17 mouse cellular contexts compared by ENCODE assay signal in genomic region chr4:128942346-128942745, GRCm38 (mm10). TPM values are rescaled to one million over a fixed set of nuclear protein-coding genes. Genes with fewer than 3 reads are reported as not detected.
DNase-seq lines count a peak whose midpoint lies in the region; ATAC-seq and TF ChIP-seq lines count a peak whose summit lies in the region.
"Had no signal": no experiment of that assay in that cellular context is flagged by ENCODE, and none has a peak within 500 bp of the region (broad histone marks: within the 10 kb centered on the region; RNA-seq: fewer than 3 reads in every experiment).

No protein-coding gene starts in this region.

- H3K27ac ChIP-seq in forebrain, postnatal 0 days (ENCODE audit: low read depth, low read length): no peak overlapping the region
- no peak overlapping the region for H3K27ac ChIP-seq in forebrain, embryonic 15.5 days (replicated peaks)
- no peak overlapping the region for H3K27ac ChIP-seq in liver, adult 2 months (replicated peaks; ENCODE audit: insufficient read depth, low read depth, low read length)
- H3K27ac ChIP-seq in liver, embryonic 11.5 days (ENCODE audit: low read depth, low read length): no peak overlapping the region
- H3K27ac ChIP-seq: forebrain, embryonic 13.5 days; heart, embryonic 13.5 days; hindbrain, embryonic 10.5 days; liver, embryonic 13.5 days had no signal

- no peaks in the 10 kb centered on the region for H3K79me2 ChIP-seq in liver, adult 2 months (ENCODE audit: control insufficient read depth, insufficient read depth, low read length)

- no peaks in the 10 kb centered on the region for H3K27me3 ChIP-seq in forebrain, postnatal 0 days (ENCODE audit: insufficient read depth, low read length)
- no peaks in the 10 kb centered on the region for H3K27me3 ChIP-seq in forebrain, embryonic 15.5 days
- no peaks in the 10 kb centered on the region for H3K27me3 ChIP-seq in liver, adult 2 months (ENCODE audit: control insufficient read depth, insufficient read depth, low read length)
- H3K27me3 ChIP-seq in liver, embryonic 11.5 days (replicated peaks; ENCODE audit: control insufficient read depth, insufficient read depth, low read length): no peaks in the 10 kb centered on the region
- H3K27me3 ChIP-seq: forebrain, embryonic 13.5 days; heart, embryonic 13.5 days; liver, embryonic 13.5 days had no signal

- ATAC-seq in forebrain, postnatal 0 days: no peak
- ATAC-seq in forebrain, embryonic 15.5 days (replicated peaks): no peak
- no peak for ATAC-seq in liver, embryonic 11.5 days (replicated peaks; ENCODE audit: low FRiP score)
- ATAC-seq: forebrain, embryonic 13.5 days had no signal

- DNase-seq in forebrain, postnatal 0 days: no peak
- DNase-seq in liver, adult 2 months (ENCODE audit: extremely low read depth, low read depth, low spot score): no peak
- DNase-seq in liver, embryonic 11.5 days (ENCODE audit: low spot score): no peak
- peak; percentile 28 for DNase-seq in 416B (ENCODE audit: low read depth)
- DNase-seq in R1 (ENCODE audit: low read depth, low spot score): peak; percentile 65
- no peak for DNase-seq in adrenal gland, adult 18-20 months (ENCODE audit: low spot score in 2 of 2)
- DNase-seq in adrenal gland, postnatal 10 days: no peak
- DNase-seq: adrenal gland, postnatal 14 days; cerebellum, postnatal 36 days; gastrocnemius, postnatal 25 days; kidney, adult 9 months; liver, embryonic 13.5 days; thymus, adult 2 months had no signal

- TF ChIP-seq CTCF in forebrain, postnatal 0 days (IDR thresholded peaks at IDR 0.05; ENCODE audit: low read depth): peak; percentile 50
- peak; percentile 30; the same call in 1 of the 2 replicates for TF ChIP-seq CTCF in liver, adult 2 months (IDR thresholded peaks at IDR 0.05; ENCODE audit: low read depth, low read length)

- no peaks in the 10 kb centered on the region for H3K9me3 ChIP-seq in forebrain, postnatal 0 days (ENCODE audit: low read length)
- H3K9me3 ChIP-seq in forebrain, embryonic 15.5 days: no peaks in the 10 kb centered on the region
- no peaks in the 10 kb centered on the region; the same call in 1 of the 2 replicates for H3K9me3 ChIP-seq in liver, embryonic 11.5 days (ENCODE audit: control insufficient read depth, low read length)
- H3K9me3 ChIP-seq: forebrain, embryonic 13.5 days; hindbrain, embryonic 10.5 days; liver, embryonic 13.5 days had no signal

- H3K36me3 ChIP-seq in forebrain, postnatal 0 days (ENCODE audit: insufficient read depth): no peaks in the 10 kb centered on the region
- H3K36me3 ChIP-seq in forebrain, embryonic 15.5 days: no peaks in the 10 kb centered on the region
- H3K36me3 ChIP-seq in liver, adult 2 months (ENCODE audit: control insufficient read depth, insufficient read depth, low read length): no peaks in the 10 kb centered on the region
- H3K36me3 ChIP-seq in liver, embryonic 11.5 days (ENCODE audit: control insufficient read depth, insufficient read depth, low read length): no peaks in the 10 kb centered on the region
- H3K36me3 ChIP-seq: heart, embryonic 13.5 days; hindbrain, embryonic 10.5 days; liver, embryonic 13.5 days had no signal

- no peak overlapping the region for H3K4me3 ChIP-seq in forebrain, postnatal 0 days (ENCODE audit: low read depth, low read length)
- H3K4me3 ChIP-seq in forebrain, embryonic 15.5 days: no peak overlapping the region
- no peak overlapping the region for H3K4me3 ChIP-seq in liver, adult 2 months (ENCODE audit: insufficient read depth, low read depth, low read length)
- H3K4me3 ChIP-seq in liver, embryonic 11.5 days (ENCODE audit: low read depth, low read length): no peak overlapping the region
- H3K4me3 ChIP-seq: forebrain, embryonic 13.5 days; heart, embryonic 13.5 days; hindbrain, embryonic 10.5 days; liver, embryonic 13.5 days had no signal

- 54% methylated on average over 3 of the region's 3 CpGs for WGBS in forebrain, postnatal 0 days
- 66% methylated on average over 3 of the region's 3 CpGs for WGBS in forebrain, embryonic 15.5 days
- 53% methylated on average over 3 of the region's 3 CpGs for WGBS in liver, adult 2 months
- WGBS in liver, embryonic 11.5 days: 54% methylated on average over 3 of the region's 3 CpGs

- no peak overlapping the region for H3K9ac ChIP-seq in forebrain, postnatal 0 days
- H3K9ac ChIP-seq in forebrain, embryonic 15.5 days (replicated peaks): no peak overlapping the region
- no peak overlapping the region for H3K9ac ChIP-seq in liver, adult 2 months (ENCODE audit: low read depth, low read length)
- H3K9ac ChIP-seq in liver, embryonic 11.5 days (ENCODE audit: low read depth, low read length): no peak overlapping the region
- H3K9ac ChIP-seq: forebrain, embryonic 13.5 days; heart, embryonic 13.5 days; liver, embryonic 13.5 days had no signal

- no peak overlapping the region for H3K4me2 ChIP-seq in forebrain, postnatal 0 days (ENCODE audit: low read depth)
- H3K4me2 ChIP-seq in forebrain, embryonic 15.5 days (replicated peaks): no peak overlapping the region
- H3K4me2 ChIP-seq in liver, embryonic 11.5 days: no peak overlapping the region
- H3K4me2 ChIP-seq: forebrain, embryonic 13.5 days; heart, embryonic 13.5 days; liver, embryonic 13.5 days had no signal

- H3K4me1 ChIP-seq in forebrain, postnatal 0 days (ENCODE audit: insufficient read depth): no peaks in the 10 kb centered on the region
- H3K4me1 ChIP-seq in forebrain, embryonic 15.5 days: peaks cover 2% of the 10 kb centered on the region; the same call in 1 of the 2 replicates
- peaks cover 6% of the 10 kb centered on the region; the same call in 1 of the 2 replicates for H3K4me1 ChIP-seq in liver, adult 2 months (ENCODE audit: control insufficient read depth, insufficient read depth, low read length)
- no peaks in the 10 kb centered on the region; the same call in 1 of the 2 replicates for H3K4me1 ChIP-seq in liver, embryonic 11.5 days (replicated peaks; ENCODE audit: control insufficient read depth, insufficient read depth, low read length)

- no peak for TF ChIP-seq POLR2A in liver, adult 2 months (IDR thresholded peaks at IDR 0.05; ENCODE audit: extremely low read depth, insufficient read depth, low read length)

RNA-seq across cellular contexts. Expression of gene Azin2, which starts 19.9 kb away (rescaled TPM):
- 19.2 and 23.4 TPM in 2 replicates for total RNA-seq in forebrain, postnatal 0 days (2014; rRNA removed)
- polyA plus RNA-seq in forebrain, postnatal 0 days (2015; fragmentation: Nextera tagmentation; extraction: Ambion mirVana): 16.4 and 18.0 TPM in 2 replicates
- 12.3 and 13.7 TPM in 2 replicates for polyA plus RNA-seq in forebrain, embryonic 15.5 days (2015; fragmentation: Nextera tagmentation; extraction: Ambion mirVana)
- total RNA-seq in liver, adult 2 months (2014; rRNA removed): 5.4 and 5.7 TPM in 2 replicates
- polyA plus RNA-seq in liver, adult 2 months (2012; rRNA removed): 0.81 and 1.7 TPM in 2 replicates
- 4.6 and 5.8 TPM in 2 replicates for polyA plus RNA-seq in liver, embryonic 11.5 days (2014; fragmentation: Nextera tagmentation; extraction: Ambion mirVana)
- total RNA-seq in adrenal gland, adult 18-20 months (2021): 10 to 100 TPM; 62.3 to 69.7 TPM
- total RNA-seq in adrenal gland, postnatal 10 days (2021): 10 to 100 TPM; 32.5 to 32.9 TPM

RNA-seq across cellular contexts. Expression of gene Ak2, which starts 49.4 kb away (rescaled TPM):
- total RNA-seq in forebrain, postnatal 0 days (2014; rRNA removed): 30.8 and 33.0 TPM in 2 replicates
- 58.5 and 64.2 TPM in 2 replicates for polyA plus RNA-seq in forebrain, postnatal 0 days (2015; fragmentation: Nextera tagmentation; extraction: Ambion mirVana)
- 106 and 116 TPM in 2 replicates for polyA plus RNA-seq in forebrain, embryonic 15.5 days (2015; fragmentation: Nextera tagmentation; extraction: Ambion mirVana)
- 194 and 232 TPM in 2 replicates for total RNA-seq in liver, adult 2 months (2014; rRNA removed)
- polyA plus RNA-seq in liver, adult 2 months (2012; rRNA removed): 140 and 156 TPM in 2 replicates
- polyA plus RNA-seq in liver, embryonic 11.5 days (2014; fragmentation: Nextera tagmentation; extraction: Ambion mirVana): 235 and 256 TPM in 2 replicates
- total RNA-seq in adrenal gland, adult 18-20 months (2021): 100 to 1,000 TPM; 111 to 164 TPM
- total RNA-seq in adrenal gland, postnatal 10 days (2021): 100 to 1,000 TPM; 244 to 274 TPM

RNA-seq across cellular contexts. Expression of gene Trim62, which starts 59.0 kb away (rescaled TPM):
- 10.9 and 15.7 TPM in 2 replicates for total RNA-seq in forebrain, postnatal 0 days (2014; rRNA removed)
- polyA plus RNA-seq in forebrain, postnatal 0 days (2015; fragmentation: Nextera tagmentation; extraction: Ambion mirVana): 15.5 and 20.4 TPM in 2 replicates
- 9.5 and 10.5 TPM in 2 replicates for polyA plus RNA-seq in forebrain, embryonic 15.5 days (2015; fragmentation: Nextera tagmentation; extraction: Ambion mirVana)
- 0.28 and 0.34 TPM in 2 replicates for total RNA-seq in liver, adult 2 months (2014; rRNA removed)
- 0.67 and 1.0 TPM in 2 replicates for polyA plus RNA-seq in liver, adult 2 months (2012; rRNA removed)
- polyA plus RNA-seq in liver, embryonic 11.5 days (2014; fragmentation: Nextera tagmentation; extraction: Ambion mirVana): 3.0 and 4.3 TPM in 2 replicates
- 1 to 10 TPM; 4.5 to 8.8 TPM for total RNA-seq in adrenal gland, adult 18-20 months (2021)
- 10 to 100 TPM; 10.6 to 11.5 TPM for total RNA-seq in adrenal gland, postnatal 10 days (2021)

Comparison
In these comparisons a context has a peak if more than half of its experiments do, and no peak if none do; other contexts are left out.
1. DNase-seq: peak in 416B (single experiment) and R1 (single experiment); none in forebrain, postnatal 0 days (single experiment), liver, adult 2 months (single experiment), liver, embryonic 11.5 days (single experiment), adrenal gland, adult 18-20 months (0 of 2) and adrenal gland, postnatal 10 days (single experiment).